Mouse (Mus musculus): ENCODE measurements around the gene Btn2a2.

The Btn2a2 gene

GRCm38 (mm10) chr13:23521703-23522102 lies 33.0 kb upstream of the Btn2a2 start:
- DNase-seq (ENCODE audit: low spot score), result peak; percentile 73

DNA sequence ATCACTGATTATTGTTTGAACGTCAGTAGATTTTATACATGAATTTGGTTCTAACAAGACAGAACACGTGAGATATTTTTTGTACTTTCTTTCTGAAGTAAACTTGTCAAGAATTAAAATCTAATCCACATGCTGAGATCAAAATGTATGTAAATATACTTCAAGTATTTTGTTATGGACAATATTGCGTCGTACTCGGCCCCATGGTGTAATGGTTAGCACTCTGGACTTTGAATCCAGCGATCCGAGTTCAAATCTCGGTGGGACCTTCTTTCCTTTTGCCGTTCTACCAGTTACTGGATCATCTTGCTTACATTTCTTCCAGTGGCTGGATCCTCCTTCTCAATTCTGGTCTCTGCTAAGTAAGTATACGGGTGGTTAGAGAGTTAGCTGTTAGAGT lies 30.8 kb upstream of the Btn2a2 start:
- DNase-seq (ENCODE audit: low spot score), result peak; percentile 67

GRCm38 (mm10) chr13:23518885-23519284 lies 30.2 kb upstream of the Btn2a2 start:
- DNase-seq (ENCODE audit: low spot score), result peak; percentile 42

GRCm38 (mm10) chr13:23518295-23518603 lies 29.6 kb upstream of the Btn2a2 start:
- DNase-seq (ENCODE audit: low spot score), result no peak

DNA sequence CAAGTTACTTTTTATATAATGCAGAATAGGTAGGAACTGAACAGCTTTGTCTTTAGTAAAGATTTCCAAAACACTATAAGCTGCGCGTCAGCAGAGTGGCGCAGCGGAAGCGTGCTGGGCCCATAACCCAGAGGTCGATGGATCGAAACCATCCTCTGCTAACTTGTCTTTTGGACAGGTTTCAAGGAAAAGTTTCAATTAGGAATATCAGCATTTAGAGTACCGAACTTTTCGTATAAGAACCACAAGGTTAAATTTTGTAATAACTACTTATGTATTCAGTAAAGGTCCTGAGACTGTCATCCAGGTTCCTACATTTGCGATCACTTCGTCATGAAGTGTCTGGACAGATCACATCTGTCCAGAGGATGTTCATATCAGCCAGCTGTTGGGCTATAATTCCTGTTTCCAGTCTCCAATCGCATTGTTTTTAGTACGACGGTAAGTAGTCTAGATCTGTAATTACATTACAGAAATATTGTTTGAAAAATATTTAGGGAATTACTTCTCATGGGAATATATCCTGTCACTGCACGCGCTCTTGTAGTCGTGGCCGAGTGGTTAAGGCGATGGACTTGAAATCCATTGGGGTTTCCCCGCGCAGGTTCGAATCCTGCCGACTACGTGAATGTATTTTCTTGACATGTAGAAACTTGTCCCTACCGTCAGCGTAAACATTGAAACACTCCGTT lies 29.1 kb upstream of the Btn2a2 start:
- DNase-seq (ENCODE audit: low spot score), result peak; percentile 83

- DNase-seq (ENCODE audit: low spot score), result peak; percentile 69
Observed at GRCm38 (mm10) chr13:23516822-23517602, 28.4 kb upstream of the Btn2a2 start.

- no peak for DNase-seq (ENCODE audit: low spot score)
Observed at GRCm38 (mm10) chr13:23515826-23516620, 27.4 kb upstream of the Btn2a2 start.

- no peak for DNase-seq (ENCODE audit: low spot score)
Observed at GRCm38 (mm10) chr13:23515281-23515680, 26.6 kb upstream of the Btn2a2 start.

GRCm38 (mm10) chr13:23513517-23513916 lies 24.9 kb upstream of the Btn2a2 start:
- no peak for DNase-seq (ENCODE audit: low spot score)

DNA sequence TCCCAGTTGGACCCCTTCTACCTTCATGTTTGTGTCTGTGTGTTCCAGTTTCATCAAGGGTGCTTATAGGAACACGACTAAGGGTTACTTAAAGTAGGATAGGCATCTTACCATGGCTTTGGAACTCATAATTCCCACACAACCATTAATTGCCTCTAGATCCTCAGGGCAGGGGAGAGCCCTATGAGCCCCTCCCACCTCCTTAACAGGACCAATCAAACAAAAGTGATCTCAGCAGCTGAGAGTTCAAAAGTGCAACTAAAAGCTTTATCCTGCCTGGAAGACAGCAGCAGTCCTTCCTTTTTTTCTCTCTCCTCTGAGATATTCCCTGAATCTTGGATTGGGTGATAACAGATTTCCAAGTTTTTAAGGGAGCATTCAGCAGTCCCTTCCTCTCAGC lies 21.5 kb upstream of the Btn2a2 start:
- DNase-seq (ENCODE audit: low spot score), result no peak

- no peak for DNase-seq (ENCODE audit: low spot score)
Observed at GRCm38 (mm10) chr13:23506819-23507515, 18.3 kb upstream of the Btn2a2 start.

- peak; percentile 15 for DNase-seq (ENCODE audit: low spot score)
Observed at GRCm38 (mm10) chr13:23506351-23506750, 17.7 kb upstream of the Btn2a2 start.

DNA sequence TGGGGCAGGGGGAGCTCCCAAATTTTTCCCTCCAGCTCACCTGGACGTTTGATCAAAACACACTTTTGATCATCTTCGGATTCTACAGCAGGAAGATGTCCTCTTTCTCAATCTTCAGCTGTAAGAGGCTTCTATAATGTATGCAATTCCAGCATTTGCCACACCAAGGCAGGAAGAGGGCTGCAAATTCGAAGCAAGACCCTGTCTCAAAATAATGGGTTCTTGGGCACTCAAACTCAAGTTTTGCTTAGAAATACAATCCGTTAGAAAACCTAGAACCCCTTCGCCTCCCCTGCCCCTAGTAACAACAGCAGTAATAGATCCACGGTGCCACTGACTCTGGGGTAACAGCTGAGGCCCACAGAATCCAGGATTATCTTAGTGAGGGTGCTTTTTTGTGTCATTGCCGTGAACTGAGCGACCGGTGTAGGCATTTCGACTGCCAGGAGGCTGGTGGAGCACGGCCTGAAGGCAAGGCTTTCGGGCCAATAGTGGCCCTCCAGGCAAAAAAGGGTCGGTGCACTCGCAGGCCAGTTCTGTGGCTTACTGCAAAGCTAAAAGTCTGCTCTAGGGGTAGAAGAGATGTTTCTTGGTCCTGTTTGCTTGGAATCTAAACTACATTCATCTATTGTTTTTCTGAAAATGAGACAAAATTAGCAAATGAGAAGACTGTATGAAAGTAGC lies 17.1 kb upstream of the Btn2a2 start:
- no peak for DNase-seq (ENCODE audit: low spot score)

DNA sequence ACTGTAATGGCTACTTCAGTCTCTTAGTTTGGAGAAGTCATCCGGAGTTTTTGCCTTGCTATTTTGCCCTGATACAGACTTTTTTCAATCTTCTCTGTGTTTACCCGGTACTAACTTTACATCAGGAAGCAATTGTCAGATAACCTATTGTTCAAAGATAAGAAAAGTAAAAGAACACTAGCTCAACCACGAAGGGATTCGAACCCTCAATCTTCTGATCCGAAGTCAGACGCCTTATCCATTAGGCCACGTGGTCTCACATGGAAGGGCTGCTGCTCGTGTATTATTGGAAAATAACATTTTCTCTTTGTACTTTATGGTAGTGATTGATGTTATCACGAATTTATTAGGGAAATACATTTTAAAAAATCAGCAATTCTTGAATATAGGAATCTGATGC lies 15.1 kb upstream of the Btn2a2 start:
- no peak for DNase-seq (ENCODE audit: low spot score)

GRCm38 (mm10) chr13:23502916-23503315 lies 14.3 kb upstream of the Btn2a2 start:
- DNase-seq (ENCODE audit: low spot score), result no peak

GRCm38 (mm10) chr13:23502031-23502567 lies 13.4 kb upstream of the Btn2a2 start:
- DNase-seq (ENCODE audit: low spot score), result no peak

DNA sequence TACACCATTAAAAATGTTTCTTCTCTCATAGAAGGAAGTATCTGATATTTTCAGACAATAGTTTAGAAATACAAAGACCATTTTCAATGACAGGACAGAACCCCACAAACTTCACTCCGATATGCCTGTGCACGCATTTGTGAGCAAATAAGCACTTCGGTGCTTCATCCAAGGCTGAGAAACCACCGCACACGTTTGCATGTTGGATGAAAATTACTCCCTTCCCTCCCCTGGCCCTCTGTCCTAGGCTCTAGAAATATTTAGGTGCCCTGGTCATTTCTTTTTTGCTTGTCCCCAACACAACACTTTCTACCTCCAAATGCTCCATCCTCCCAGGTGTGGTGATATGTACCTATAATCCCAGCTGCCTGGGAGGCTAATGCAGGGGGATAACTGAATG lies 12.9 kb upstream of the Btn2a2 start:
- DNase-seq (ENCODE audit: low spot score), result no peak

GRCm38 (mm10) chr13:23500424-23501200 lies 12.0 kb upstream of the Btn2a2 start:
- peak; percentile 36 for DNase-seq (ENCODE audit: low spot score)

DNA sequence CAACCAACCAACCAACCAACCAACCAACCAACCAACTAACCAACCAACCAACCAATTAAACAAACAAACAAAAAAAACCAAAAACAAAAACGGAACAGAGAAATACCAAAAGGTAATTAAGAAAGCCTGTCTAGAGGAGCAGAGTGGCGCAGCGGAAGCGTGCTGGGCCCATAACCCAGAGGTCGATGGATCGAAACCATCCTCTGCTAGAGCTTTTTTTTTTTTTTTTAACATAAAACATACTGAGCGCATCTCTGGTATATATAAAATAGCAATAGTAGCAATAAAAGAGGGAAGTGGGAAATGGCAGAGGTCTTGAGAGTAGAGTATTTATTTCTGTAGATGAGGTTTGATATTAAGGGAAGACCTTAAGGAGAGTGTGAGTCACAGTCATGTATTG lies 11.3 kb upstream of the Btn2a2 start:
- no peak for DNase-seq (ENCODE audit: low spot score)

DNA sequence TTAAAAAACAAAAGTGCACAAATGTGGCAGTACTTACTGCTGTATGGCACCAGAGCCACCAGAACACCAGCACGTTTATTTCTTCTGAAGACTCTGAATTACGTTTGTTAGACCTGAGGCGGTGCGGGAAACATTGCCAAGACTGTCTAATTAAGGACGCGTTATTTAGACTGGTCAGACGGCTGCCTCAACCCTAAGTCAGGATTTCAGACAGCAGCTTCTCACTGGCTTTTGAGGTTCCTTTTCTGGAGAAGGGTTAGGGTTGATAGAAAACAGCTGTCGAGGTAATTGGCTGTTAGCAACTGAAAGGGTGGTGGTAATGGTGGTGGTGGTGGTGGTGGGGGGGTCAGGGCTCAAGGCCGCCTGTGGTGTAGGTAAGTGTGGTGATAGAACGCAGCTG lies 10.0 kb upstream of the Btn2a2 start:
- DNase-seq (ENCODE audit: low spot score), result no peak
